Mouse (Mus musculus) thymus, postnatal 4 days (tissue): ENCODE data around the gene Sox14.

ENCODE experiments used
- DNase-seq: peaks from one replicate; pipeline ENCODE4 v3.0.0; 2021

Gene Sox14

GRCm38 (mm10) chr9:99846820-99847219, 29.1 kb downstream of the Sox14 start:
- peak; percentile 73 for DNase-seq

- no peak for DNase-seq
Observed at GRCm38 (mm10) chr9:99839367-99839766, 36.6 kb downstream of the Sox14 start.

GRCm38 (mm10) chr9:99838877-99839276, 37.1 kb downstream of the Sox14 start:
- DNase-seq, result no peak

- DNase-seq, result no peak
Observed at GRCm38 (mm10) chr9:99836707-99837106, 39.3 kb downstream of the Sox14 start.

DNA sequence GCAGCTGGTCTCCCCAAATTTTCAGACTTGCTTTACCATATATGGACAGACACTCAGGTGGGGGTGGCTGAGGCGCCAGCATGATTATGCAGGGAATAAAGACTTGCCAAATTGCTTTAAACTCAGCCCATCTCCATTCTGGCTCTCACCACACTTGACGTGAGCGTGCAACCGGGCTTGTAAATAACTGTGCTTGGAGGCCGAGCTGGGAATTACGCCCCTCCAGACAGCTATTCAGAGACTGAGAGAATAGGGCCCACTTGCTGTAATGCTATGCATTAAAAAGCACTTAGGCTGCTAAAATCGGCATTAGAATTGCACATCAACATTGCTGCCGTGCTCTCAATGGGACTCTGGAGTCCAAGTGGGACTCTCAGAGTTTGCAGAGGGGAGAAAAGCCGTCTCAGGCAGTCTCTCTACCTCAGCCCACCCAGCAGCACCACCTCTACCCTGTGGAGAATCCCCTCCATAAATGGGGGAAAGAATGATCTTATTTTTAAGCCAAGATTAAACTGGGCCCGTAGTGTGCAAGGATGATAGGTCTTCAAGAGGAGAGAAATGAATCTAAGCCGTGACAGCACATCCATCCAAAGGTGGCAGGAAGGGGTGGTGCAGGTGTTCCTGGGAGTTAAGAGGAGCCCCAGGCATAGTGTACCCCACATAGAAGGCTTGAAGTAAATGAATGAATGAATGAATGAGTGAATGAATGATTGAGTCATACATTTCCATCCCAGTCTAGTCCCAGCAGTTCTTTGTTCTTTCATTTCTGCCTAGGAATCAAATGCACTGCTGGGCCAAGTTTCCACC, 40.1 kb downstream of the Sox14 start:
- no peak for DNase-seq
